In the genomic region with DNA sequence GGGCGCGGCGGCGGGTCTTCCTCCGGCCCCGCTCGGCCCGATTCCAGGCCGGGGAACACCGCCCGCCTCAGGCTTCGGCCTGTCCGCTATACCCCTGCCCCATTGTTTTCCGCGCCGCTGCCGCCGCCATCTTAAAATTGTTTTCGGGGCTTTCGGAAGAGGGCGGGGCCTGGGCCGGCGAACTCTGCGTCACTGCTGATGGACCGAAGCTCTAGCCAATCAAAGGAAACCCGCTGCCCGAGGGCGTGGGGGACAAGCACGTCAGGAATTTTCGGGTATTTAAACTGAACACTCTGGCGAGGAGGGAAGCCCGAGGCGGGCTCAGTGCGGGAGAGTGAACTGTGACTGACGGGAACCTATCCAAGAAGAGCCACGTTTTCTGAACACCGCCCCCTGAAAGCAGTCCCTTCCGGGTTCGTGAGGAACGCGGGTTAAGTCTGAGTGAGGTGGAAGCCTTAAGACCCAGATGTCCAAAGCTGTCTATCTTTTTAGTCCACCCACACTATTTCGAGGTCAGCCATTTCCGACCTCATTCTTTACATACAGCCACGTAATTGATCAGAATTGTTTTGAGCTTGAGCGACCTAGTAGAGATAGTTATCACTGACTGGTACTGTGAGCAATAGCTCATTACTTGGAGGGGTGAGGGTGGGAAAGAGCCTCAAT, we compare ENCODE assay signal across 8 mouse cellular contexts. TPM values are rescaled to one million over a fixed set of nuclear protein-coding genes. Genes with fewer than 3 reads are reported as not detected.
DNase-seq lines count a peak whose midpoint lies in the region; ATAC-seq and TF ChIP-seq lines count a peak whose summit lies in the region.

Maml1 (minus strand) TSS at position 122 of the 666 bp plus-strand sequence.

- under 1% methylated on average over 44 of the region's 45 CpGs for WGBS in forebrain, embryonic 16.5 days
- WGBS in lung, embryonic 14.5 days, result under 1% methylated on average over 45 of the region's 45 CpGs
- under 1% methylated on average over 45 of the region's 45 CpGs for WGBS in olfactory bulb, adult 2 months
- under 1% methylated on average over 45 of the region's 45 CpGs for WGBS in thymus, adult 2 months

- intact Hi-C loops in heart, postnatal 36 days (cut with DNase I), result loop anchor here (2.0 to 5.0 kb wide), 4 partner anchors 32 to 85 kb away; partner anchors contain the start of genes Canx and Hnrnph1

- DNase-seq in G1E (ENCODE audit: low spot score), result peak; percentile 88
- peak; percentile 97 to 98 for DNase-seq in cerebellum, adult 18-20 months
- peak; percentile 96 to 97 for DNase-seq in heart, postnatal 36 days
- peak; percentile 98 for DNase-seq in layer of hippocampus, adult 2 months (ENCODE audit: low spot score in 2 of 2)
- DNase-seq in lung, embryonic 14.5 days, result peak; percentile 99
- peak; percentile 96 for DNase-seq in thymus, adult 2 months

- peaks cover 68% of the 10 kb centered on the region for H3K36me3 ChIP-seq in G1E (replicated peaks)
- peaks cover 17% of the 10 kb centered on the region for H3K36me3 ChIP-seq in forebrain, embryonic 16.5 days (ENCODE audit: control insufficient read depth, insufficient read depth)
- peaks cover 54% of the 10 kb centered on the region for H3K36me3 ChIP-seq in lung, embryonic 14.5 days (ENCODE audit: insufficient read depth)
- H3K36me3 ChIP-seq in thymus, adult 2 months (ENCODE audit: control insufficient read depth, insufficient read depth, low read length), result peaks cover 15% of the 10 kb centered on the region

- ATAC-seq in G1E (ENCODE audit: extremely low read depth, insufficient number of reproducible peaks, low FRiP score, poor library complexity, severe bottlenecking), result peak; percentile 99
- ATAC-seq in forebrain, embryonic 16.5 days, result peak; percentile 99
- peak; percentile 98 for ATAC-seq in lung, embryonic 14.5 days (ENCODE audit: insufficient read depth)

- TF ChIP-seq CTCF in G1E (IDR thresholded peaks at IDR 0.05; ENCODE audit: low read depth, low read length), result no peak
- no peak; the same call in 1 of the 2 replicates for TF ChIP-seq CTCF in layer of hippocampus, adult 2 months (conservative IDR thresholded peaks at IDR 0.05)
- no peak for TF ChIP-seq CTCF in lung, embryonic 14.5 days (IDR thresholded peaks at IDR 0.05; ENCODE audit: low read depth)
- no peak for TF ChIP-seq CTCF in olfactory bulb, adult 2 months (IDR thresholded peaks at IDR 0.05; ENCODE audit: insufficient read depth, low read depth, low read length)
- TF ChIP-seq CTCF in thymus, adult 2 months (IDR thresholded peaks at IDR 0.05; ENCODE audit: borderline replicate concordance, control insufficient read depth, extremely low read depth, insufficient read depth, low read length, poor library complexity), result 0 out of 2 replicates have a peak, but pooled peaks have one; percentile 46

- peak within 1 kb of the TSS; percentile 89 for H3K4me2 ChIP-seq in forebrain, embryonic 16.5 days (ENCODE audit: low read length)
- H3K4me2 ChIP-seq in lung, embryonic 14.5 days, result peak within 1 kb of the TSS; percentile 88

- TF ChIP-seq POLR2A in olfactory bulb, adult 2 months (IDR thresholded peaks at IDR 0.05; ENCODE audit: insufficient read depth, low read depth, low read length), result peak; percentile 76
- peak; percentile 87 for TF ChIP-seq POLR2A in thymus, adult 2 months (IDR thresholded peaks at IDR 0.05; ENCODE audit: control insufficient read depth, extremely low read depth, insufficient read depth, low read length, poor library complexity)

- peak within 1 kb of the TSS; percentile 96 for H3K4me3 ChIP-seq in G1E (ENCODE audit: low read depth, low read length)
- H3K4me3 ChIP-seq in forebrain, embryonic 16.5 days (replicated peaks; ENCODE audit: low read length), result peak within 1 kb of the TSS; percentile 95
- H3K4me3 ChIP-seq in layer of hippocampus, adult 2 months, result peak within 1 kb of the TSS; percentile 87
- H3K4me3 ChIP-seq in lung, embryonic 14.5 days (ENCODE audit: low read depth, low read length), result peak within 1 kb of the TSS; percentile 95
- peak within 1 kb of the TSS; percentile 79 for H3K4me3 ChIP-seq in olfactory bulb, adult 2 months (ENCODE audit: insufficient read depth, low read depth, low read length)
- H3K4me3 ChIP-seq in thymus, adult 2 months (ENCODE audit: control insufficient read depth, insufficient read depth, low read length), result peak within 1 kb of the TSS; percentile 93

- H3K27ac ChIP-seq in forebrain, embryonic 16.5 days (ENCODE audit: low read length), result peak within 1 kb of the TSS; percentile 97
- H3K27ac ChIP-seq in layer of hippocampus, adult 2 months, result peak within 1 kb of the TSS; percentile 98
- peak within 1 kb of the TSS; percentile 98 for H3K27ac ChIP-seq in lung, embryonic 14.5 days (ENCODE audit: low read depth)
- H3K27ac ChIP-seq in olfactory bulb, adult 2 months (ENCODE audit: insufficient read depth, low read depth, low read length), result peak within 1 kb of the TSS; percentile 87
- H3K27ac ChIP-seq in thymus, adult 2 months (ENCODE audit: control insufficient read depth, insufficient read depth, low read length), result peak within 1 kb of the TSS; percentile 33

- no peaks in the 10 kb centered on the region for H3K27me3 ChIP-seq in G1E (ENCODE audit: insufficient read depth, low read length)
- no peaks in the 10 kb centered on the region for H3K27me3 ChIP-seq in forebrain, embryonic 16.5 days (replicated peaks; ENCODE audit: control insufficient read depth, insufficient read depth, low read length)
- H3K27me3 ChIP-seq in lung, embryonic 14.5 days (ENCODE audit: insufficient read depth, low read length), result no peaks in the 10 kb centered on the region
- no peaks in the 10 kb centered on the region for H3K27me3 ChIP-seq in thymus, adult 2 months (ENCODE audit: control insufficient read depth, insufficient read depth, low read length)

- no peaks in the 10 kb centered on the region for H3K9me3 ChIP-seq in G1E (replicated peaks)
- no peaks in the 10 kb centered on the region for H3K9me3 ChIP-seq in forebrain, embryonic 16.5 days (ENCODE audit: control insufficient read depth, low read length)
- no peaks in the 10 kb centered on the region for H3K9me3 ChIP-seq in lung, embryonic 14.5 days (ENCODE audit: low read depth, low read length)

- peaks cover 52% of the 10 kb centered on the region for H3K4me1 ChIP-seq in G1E (ENCODE audit: insufficient read depth, low read depth, low read length)
- H3K4me1 ChIP-seq in forebrain, embryonic 16.5 days (replicated peaks; ENCODE audit: control insufficient read depth, insufficient read depth, low read length), result peaks cover 24% of the 10 kb centered on the region
- H3K4me1 ChIP-seq in lung, embryonic 14.5 days (ENCODE audit: insufficient read depth), result no peaks in the 10 kb centered on the region
- H3K4me1 ChIP-seq in olfactory bulb, adult 2 months (ENCODE audit: control insufficient read depth, insufficient read depth, low read length), result peaks cover 5% of the 10 kb centered on the region; the same call in 1 of the 2 replicates
- H3K4me1 ChIP-seq in thymus, adult 2 months (replicated peaks; ENCODE audit: control insufficient read depth, insufficient read depth, low read length), result peaks cover 11% of the 10 kb centered on the region

- H3K9ac ChIP-seq in forebrain, embryonic 16.5 days (replicated peaks; ENCODE audit: low read depth, low read length), result peak within 1 kb of the TSS; percentile 96
- peak within 1 kb of the TSS; percentile 98 for H3K9ac ChIP-seq in lung, embryonic 14.5 days

RNA-seq across cellular contexts. Expression of gene Maml1, which starts in this region (rescaled TPM):
- total RNA-seq in G1E (2014; fragmentation: Nextera tagmentation), result 34.4 and 44.8 TPM in 2 replicates
- total RNA-seq in G1E (2017), result 5.5 and 6.1 TPM in 2 replicates
- 15.2 and 17.8 TPM in 2 replicates for polyA plus RNA-seq in G1E (2012)
- polyA plus RNA-seq in forebrain, embryonic 16.5 days (2015; fragmentation: Nextera tagmentation; extraction: Ambion mirVana), result 3.9 and 4.3 TPM in 2 replicates
- 10 to 100 TPM; 11.5 to 11.8 TPM for total RNA-seq in heart, postnatal 36 days (2021)
- 10 to 100 TPM; 10.1 to 10.8 TPM for total RNA-seq in layer of hippocampus, adult 2 months (2021)
- polyA plus RNA-seq in lung, embryonic 14.5 days (2014; fragmentation: Nextera tagmentation; extraction: Ambion mirVana), result 11.1 and 11.5 TPM in 2 replicates
- not detected in 2 replicates for polyA plus RNA-seq in olfactory bulb, adult 2 months (2012; ENCODE audit: insufficient read depth, insufficient read length, low replicate concordance, missing spikeins)
- polyA plus RNA-seq in thymus, adult 2 months (2012; rRNA removed), result 35.3 and 41.4 TPM in 2 replicates

Comparison
In these comparisons a context has a peak if more than half of its experiments do, and no peak if none do; other contexts are left out.
1. Peak in every context shown above with its lines: DNase-seq, ATAC-seq, H3K4me3 ChIP-seq and H3K27ac ChIP-seq.
2. H3K27ac ChIP-seq: peak in every context shown above with its lines; median percentile 98 in layer of hippocampus, adult 2 months; 98 in lung, embryonic 14.5 days; 97 in forebrain, embryonic 16.5 days; 87 in olfactory bulb, adult 2 months; 33 in thymus, adult 2 months.